Mouse (Mus musculus) left cerebral cortex, adult 9 months (tissue): ENCODE measurements at regions not wholly inside any gene's neighbourhood (a gene's known extent, or its start where the extent isn't known, plus 50 kb on each side); places are given as distances from the start of the nearest gene placed in this dataset.

Source experiments
- DNase-seq, 2 experiments: peaks; one replicate each; pipeline ENCODE4 v3.0.0; 2022; ENCODE audit warnings: low spot score in 2 of 2

DNA sequence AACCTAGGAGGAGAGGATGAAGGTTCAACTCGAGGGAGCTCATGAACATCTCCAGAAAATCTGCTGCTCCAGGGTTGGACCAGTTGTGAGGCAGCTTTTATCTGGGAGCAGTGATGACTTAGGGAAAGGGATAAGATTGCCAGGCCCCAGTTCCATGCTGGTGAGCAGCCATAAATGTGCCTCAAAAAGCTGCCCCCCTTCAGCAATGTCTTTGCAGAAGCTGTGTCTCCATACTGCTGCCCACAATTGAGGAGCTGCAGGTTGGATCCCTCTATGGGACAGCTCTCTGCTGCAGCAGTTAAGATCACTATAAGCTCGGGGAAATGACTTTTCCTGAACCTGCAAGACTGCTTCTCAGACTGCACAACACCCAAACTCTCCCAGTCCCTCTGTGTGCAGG, 543.7 kb downstream of the Nfib start:
- DNase-seq = no peak

DNA sequence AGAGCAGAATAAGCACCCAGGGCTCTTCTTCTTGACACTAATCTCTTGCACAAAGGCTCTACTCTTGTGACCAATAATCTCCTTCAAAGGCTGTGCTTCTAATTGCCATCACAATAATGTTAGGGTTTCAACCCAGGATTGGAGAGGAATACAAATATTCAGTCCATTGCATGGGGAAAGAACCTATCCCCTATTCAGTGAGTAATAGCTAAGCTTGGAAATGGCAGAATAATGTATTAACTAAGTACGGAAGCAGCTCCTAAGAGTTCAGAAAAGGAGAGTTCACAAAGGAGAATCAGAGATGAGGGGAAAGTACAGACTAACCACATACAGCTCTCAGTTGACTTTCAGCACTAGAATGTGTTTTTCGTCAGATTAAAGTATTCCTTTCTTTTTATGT, 544.3 kb downstream of the Nfib start:
- DNase-seq = no peak

DNA sequence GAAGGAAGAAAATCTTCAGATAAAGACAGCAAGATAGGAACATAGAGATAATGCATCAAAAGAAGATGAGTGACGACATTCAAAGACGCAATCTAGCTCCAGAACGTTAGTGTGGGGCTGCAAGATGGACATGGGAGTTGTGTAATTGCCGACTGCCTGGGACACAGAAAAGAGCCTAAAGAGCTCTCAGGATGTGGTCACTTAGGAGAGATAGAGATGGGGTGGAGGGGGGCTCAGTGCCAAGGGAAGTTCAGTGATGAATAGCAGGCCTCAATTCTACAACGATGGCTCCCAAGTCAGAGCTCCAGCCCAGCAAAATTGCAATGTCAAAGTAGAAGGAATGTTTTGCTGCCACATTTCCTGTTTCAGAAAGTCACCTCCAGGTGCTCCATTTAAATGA, 545.3 kb downstream of the Nfib start:
- no peak for DNase-seq

DNA sequence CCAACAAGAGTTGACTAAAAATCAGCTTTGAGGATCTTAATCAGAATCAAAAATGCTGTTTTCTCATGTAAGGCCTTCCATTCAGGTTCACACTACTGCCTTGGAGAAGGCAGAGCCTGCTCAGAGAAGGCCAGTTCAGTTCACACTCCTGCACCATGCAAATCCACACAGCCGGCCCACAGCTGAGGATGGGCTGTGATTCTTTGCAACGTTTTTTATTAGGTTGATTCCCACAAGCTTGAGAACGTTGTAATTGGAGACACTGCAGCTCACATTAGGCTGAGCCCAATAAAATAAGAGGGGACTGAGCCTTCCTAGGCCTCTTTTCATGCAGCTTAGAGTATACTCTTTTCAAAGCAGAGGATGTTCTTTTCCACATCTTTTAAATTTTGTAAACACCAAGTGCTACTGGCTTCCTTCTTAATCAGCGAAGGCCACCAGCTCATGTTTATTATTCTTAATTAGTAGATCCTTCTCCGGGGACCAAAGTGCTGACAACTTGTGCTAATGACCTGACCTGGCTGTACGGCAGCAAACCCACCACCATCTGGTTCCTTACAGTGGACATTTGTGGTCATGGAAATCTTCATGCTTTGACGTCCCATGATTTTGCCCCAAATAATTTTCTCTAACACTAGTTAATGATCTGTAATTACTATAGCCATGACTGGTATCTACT, 549.8 kb downstream of the Nfib start:
- DNase-seq = no peak

DNA sequence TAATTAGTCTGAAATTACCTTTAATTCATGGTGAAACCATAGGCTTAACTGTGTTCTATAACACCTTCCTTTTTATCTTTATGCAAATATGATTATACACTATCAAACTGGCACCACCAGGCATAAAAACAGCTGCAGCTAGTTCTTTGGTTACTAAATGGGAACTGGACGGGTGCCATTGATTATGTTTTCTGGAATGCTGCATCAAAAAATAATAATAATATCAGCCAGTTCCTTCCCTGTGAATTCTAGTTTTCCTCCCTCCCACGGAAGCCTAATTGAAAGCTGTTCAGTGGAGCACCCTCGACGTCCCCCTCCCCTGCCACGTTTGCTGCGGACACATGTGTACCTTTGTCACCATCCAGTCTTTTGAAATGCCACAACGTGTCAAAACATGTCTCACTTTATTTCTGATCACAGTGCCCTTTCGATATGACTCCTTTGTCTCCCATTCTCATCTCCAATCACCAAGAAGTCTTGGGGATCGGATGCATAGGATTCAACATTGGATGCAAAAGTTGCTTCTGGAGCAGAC, 551.5 kb downstream of the Nfib start:
- DNase-seq = no peak

DNA sequence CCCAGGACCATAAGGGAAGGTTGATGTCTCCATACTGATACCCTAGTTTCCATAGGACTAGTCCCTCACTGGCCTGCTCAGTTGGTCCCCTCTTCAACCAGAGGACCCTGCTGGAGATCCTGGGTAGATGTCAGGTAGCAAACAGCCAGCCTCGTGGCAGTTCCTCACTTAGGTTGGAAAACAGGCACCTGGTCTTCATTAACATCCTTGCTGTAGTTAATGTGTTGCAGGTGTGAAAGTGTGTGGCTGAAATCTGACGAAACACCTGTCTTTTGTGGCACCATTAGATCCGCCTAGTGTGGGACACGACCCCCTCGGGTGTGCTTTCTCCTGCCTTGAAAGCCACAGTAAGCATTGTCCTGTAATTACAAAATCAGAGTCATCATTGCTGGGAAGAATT, 551.9 kb downstream of the Nfib start:
- DNase-seq = no peak

DNA sequence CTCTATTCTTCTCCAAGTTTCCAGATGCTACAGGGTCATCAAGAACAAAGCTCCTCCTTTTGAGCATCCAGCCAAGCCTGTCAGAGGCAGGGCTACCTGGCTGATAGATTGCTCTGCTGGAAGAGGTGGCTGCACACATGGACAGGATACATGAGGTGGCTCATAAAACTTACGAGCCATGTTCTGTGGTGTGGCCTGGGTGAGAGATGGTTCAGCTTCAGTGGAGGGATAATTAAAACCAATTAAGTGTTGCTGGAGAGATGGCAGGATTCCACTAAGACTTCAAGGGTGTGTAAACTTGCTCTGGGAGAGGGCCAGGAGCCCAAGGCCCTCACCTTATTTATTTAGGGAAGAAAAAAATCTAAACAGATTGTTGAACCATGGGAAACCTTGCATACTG, 555.6 kb downstream of the Nfib start:
- no peak for DNase-seq

DNA sequence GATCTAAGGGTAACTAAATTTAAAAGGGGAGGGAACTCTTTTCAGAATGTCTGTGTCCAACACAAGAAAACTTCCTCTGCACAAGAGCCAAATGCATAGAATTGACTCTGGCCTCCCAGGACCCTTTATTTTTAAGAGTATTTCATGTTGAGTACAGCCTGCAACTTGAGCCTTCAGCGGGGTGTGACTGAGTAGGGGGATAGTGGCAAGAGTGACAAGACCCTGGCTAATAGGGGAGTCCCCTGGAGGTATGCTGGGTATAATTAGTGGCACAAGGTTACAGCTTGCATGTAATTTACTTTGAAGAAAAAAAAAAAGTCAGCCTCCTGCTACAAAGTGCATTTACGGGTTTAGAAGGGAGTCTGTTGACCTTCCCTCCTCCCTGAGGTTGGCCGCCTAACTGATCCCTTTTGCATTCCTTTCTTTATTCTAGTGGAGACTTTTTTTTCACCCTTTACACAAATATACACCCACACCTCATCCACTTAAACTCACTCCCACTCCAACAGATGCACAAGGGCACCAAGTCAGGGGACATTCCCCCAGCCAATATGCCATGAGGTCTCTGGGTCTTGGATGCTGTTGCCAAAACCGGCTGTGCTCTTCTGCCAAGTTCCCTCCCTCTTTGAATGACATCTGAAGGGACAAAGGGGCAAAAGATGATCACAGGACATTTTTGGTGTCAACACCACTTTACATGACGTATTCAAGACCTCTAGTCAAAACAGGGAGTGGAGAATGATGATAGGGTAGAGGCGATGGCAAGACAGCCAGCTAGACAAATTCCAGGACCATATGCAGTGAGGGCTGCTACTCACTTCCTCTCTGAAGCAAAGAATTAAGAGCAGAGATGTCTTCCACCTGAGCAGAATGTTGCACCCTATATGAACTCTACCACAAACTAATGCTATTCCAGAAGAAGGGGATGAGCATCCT, 557.2 kb downstream of the Nfib start:
- no peak for DNase-seq

DNA sequence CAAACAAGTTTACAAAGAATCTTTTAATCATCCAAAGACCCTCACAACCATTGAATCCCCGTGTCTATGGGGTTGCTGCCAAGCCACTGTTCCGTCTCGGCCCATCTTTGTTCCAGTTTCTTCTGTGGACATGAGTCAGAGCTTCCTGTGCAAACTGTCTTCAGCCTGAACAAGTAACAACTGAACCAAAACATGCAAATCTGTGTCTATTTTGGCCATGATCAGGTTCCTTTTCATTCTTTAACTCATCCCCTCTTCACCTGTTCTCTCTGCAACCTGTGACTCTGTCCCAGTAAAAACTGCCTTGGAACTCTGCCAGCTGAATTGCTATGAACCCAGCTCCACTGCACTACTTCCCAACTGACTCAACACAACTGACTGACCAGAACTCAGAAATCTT, 563.2 kb downstream of the Nfib start:
- DNase-seq = no peak

DNA sequence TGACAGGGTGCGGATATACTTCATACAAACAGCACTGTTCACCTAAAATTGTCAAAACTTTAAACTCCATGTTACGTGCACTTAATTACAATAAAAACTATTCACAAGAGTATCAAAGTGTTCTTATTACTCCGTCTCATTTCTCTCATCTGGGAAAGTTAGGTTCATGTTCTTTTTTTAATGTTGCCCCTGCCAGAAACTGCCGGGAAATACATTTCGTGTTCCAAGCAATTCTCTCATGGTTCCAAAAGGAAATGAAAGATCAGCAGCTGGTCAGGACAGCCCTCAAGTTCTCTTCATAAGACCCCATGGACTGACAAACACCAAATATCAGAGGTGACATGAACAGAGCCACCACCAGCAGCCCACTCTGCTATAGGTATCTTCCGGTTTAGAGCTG, 565.7 kb downstream of the Nfib start:
- no peak for DNase-seq

DNA sequence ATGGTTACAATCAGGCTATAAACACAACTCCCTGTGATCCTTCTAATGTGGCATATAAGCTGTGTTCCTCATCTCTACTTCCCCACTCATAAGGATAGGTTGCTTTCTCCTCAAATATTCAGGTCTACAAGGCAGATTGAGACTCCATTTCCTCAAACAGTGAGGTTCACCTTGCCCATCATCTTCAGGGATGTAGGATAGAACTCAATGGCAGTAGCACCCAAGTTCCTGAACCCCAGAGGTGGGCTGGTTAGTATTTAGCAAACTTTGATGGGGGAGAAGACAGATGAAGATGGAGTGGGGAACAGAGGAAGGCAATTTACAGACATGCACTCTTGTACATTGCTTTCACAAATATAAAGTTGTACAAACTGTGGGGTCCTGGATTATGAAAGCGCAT, 566.5 kb downstream of the Nfib start:
- no peak for DNase-seq

DNA sequence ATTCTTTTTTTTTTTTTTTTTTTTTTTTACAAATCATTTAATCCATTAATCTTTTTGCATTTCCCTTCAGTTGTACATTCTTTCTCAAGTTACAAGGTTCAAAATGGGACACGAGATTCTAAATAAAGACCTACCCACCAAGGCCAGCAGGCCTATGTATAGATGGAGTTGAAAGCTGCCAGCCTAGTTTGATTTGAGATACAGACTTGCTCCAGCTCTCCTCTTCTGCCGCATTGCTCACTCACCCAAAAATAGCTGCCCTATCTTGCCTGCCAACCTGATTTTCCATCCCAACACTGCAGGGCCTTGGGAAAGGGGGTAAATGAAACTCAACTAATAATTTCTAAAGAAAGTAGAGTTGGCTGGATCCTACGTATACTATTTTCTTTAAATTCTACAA, 572.7 kb downstream of the Nfib start:
- peak in 1 of 2 experiments; percentile 19 for DNase-seq

DNA sequence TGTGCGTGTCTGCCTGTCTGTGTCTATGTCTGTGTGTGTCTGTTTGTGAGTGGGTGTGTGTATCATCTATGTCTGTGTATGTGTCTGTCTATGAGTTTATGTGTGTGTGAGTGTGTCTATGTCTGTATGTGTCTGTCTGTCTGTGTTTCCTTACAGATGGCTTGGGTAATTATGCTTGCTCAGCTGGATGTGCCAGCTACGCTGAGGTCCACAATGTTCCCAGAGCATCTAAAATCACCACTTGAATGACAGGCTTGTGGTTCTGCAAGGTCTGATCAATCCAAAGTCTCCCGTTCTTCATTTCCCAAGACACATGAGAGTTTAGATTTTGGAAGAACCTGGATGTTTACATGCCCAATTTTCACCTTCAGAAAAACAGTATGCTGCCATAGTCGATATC, 573.2 kb downstream of the Nfib start:
- DNase-seq = no peak

DNA sequence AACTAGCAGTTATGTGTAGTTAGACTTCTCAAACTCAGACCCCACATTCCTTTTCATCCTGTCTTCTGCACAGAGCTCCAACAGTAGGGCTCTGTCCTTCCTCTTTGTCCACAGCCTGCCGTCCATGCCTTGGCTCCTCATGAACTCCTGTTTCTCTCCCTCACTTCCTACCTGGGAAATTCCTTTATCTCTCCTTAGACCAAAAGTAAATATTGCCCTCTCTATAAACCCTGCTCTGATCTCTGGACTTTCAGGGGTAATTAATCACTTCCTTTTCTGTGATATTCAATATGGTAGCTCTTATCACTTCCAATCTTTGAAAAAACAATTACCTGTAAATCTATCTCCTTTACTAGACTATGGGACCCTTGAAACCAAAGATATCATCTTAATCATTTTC, 576.1 kb downstream of the Nfib start:
- DNase-seq = no peak

DNA sequence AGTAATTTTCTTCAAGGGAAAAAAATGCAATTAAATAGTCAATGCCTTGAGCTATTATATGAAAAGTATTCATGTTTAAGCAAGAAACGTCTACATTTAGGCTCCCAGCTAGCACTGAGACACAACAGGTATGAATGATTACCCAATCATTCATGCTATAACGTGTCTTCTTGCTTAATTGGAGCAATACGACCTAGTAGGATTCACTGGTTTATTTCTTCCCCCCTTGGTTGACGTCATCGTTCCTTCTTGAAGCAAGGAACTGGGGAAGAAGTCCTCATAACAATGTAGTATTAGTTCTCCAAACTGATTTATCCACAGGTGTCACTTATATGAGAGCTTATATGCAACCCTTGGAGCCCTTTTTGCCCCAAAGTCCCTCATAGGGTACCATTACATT, 581.8 kb downstream of the Nfib start:
- no peak for DNase-seq

DNA sequence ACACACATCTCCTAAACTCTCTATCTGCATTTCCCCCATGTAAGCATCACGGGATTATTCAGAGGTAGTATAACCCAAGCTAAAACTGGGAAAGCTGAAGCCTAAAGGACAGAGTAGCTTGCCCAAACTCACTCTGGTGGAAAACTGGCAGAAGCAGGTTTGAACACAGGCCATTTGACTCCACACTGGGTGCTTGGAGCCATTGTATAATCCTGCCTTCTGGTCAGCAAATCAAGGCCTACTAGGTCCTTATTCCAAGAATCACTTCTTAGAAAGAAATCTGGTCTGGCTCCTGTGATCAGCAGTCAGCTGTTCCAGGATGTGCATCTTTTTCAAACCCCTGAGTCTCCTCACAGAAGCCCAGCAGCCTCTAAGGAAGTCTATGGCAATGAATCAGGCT, 582.4 kb downstream of the Nfib start:
- DNase-seq = no peak

DNA sequence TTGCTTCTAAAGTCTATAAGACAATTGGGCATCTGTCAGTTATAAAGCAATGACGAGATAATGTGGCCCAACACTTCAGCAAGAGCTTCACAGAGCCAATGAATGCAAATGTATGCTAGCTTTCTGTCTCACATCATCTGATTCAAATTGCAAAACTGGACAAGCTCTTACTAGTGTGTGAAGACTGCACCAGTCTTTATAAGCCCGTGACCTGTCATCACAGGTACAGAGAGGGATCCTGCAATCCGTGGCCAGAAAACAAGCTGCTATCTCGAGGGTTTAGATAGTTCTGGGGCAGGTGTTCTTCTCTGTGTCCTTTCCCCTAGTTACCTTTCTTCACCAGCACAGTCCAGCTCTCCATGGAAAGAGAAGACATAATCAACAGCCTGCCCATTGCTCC, 584.8 kb downstream of the Nfib start:
- DNase-seq = no peak

DNA sequence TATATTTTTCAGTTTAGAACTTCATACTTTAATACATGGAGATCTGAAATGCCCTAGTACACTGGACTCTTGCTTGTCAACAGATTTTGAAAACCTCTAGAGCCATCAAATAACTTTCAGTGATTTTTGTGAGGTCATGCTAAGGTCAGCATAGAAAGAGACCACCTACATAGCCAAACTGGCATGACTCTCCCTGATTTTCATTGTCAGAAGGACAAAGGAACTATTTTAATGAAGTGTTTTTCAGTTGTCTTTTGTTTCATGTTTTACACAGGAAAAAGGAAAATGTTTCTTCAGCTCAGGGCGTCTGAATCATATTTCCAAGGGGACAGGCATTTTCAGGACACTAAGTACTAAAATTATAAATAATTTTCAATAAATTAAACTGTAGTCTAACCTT, 585.2 kb downstream of the Nfib start:
- DNase-seq = no peak

DNA sequence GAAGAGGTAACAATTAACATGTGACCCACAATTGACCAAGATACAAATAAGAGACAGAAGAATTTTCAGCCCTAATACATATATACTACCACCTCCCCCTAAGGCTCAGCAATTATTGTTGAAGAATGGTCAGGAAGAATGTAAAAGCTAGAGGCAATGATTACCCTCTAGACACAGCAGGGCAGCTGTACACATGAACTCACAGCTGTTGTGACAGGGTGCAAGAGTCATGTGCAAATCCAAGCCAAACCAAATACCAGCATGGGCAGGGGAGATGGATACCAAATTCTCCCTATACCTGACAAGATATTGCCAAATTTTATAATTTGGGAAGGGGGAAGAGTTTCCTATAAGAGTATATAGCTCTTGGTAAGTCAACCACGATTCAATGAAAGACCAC, 603.7 kb downstream of the Nfib start:
- DNase-seq = no peak

DNA sequence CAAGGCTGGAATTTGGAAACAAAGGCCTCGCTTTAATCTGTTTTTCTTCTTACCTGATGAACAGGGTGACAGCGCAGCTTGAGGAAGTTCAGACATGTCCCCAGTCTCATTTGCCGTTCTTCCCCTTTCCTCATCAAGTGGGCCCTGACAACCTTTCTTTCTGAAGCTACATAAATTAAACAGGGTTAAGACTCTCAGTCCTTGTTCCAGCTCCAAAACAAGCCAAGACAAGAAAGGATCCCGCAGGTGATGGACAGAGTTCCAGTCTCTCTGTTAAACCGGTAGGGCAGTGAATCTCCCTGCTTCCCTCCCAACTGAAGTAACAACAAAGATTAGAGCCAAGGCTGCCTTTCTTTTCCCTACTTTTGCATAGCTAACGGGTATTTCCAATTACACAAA, 605.6 kb downstream of the Nfib start:
- no peak for DNase-seq

DNA sequence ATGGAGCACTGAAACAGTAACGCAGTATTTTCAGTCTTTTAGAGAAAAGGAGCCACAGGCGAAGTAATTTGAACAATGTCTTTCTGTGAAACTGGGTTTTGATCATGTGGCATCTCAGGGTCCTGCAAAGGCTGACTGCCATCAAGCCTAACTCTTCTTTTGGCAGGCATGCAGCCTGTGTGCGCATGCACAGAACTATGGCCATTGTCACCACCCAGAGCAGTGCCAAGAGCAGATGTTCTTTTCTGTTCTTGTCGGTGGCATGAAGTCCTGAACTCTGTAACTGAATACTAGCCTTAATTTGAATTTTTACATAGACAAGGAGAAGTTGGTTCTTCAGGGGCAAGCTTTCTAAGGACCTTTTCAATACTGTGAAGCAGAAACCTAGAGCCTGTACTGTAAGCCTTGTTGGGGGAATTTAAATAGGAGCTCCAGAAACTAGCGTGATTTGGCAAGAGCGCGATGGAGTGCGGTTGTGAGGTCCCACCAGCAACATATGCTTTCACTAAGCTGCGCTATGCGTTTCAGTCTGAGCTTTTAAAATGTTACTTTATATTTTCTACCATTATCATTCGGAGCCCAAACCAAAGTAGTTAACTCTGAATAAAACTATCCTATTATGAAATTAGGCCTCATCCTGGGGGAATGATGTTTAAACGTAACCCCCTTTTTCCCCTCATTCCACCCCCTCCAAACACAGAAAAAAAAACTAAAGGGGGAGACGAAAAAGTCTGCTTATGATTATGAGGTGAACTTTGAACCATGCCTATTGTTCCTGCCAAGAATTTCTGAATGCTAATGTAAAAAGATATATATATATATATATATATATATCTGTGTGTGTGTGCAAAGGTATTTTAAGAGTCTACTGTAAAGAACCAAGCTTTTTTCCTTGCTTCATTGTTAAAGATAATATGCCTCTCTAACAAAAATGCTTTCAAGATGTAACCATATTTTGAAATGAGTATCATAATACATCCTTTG, 606.3 kb downstream of the Nfib start:
- no peak for DNase-seq
